Mouse (Mus musculus) heart, adult 2 months (tissue): ENCODE measurements around the gene Rps6kc1. TPM values are rescaled to one million over a fixed set of nuclear protein-coding genes. Genes with fewer than 3 reads are reported as not detected.

Experiments
- DNase-seq, 2 experiments: peaks; one replicate each; pipeline ENCODE4 v3.0.0; 2021
- H3K27ac ChIP-seq: fragments of 200-600 bp; 2 replicates; pipeline ENCODE4 v1.8.1; 2022
- H3K27me3 ChIP-seq: fragments of 200-500 bp; 2 replicates; pipeline ENCODE4 v1.6.1; 2012; ENCODE audit warnings: mild to moderate bottlenecking, low read length, inconsistent platforms, mixed read lengths; ENCODE audit not compliant: control insufficient read depth, insufficient read depth
- H3K36me3 ChIP-seq: fragments of 200-500 bp; 2 replicates; pipeline ENCODE4 v1.6.1; 2012; ENCODE audit warnings: low read length, inconsistent platforms; ENCODE audit not compliant: control insufficient read depth, insufficient read depth
- H3K4me1 ChIP-seq: fragments of 200-500 bp; 2 replicates; pipeline ENCODE4 v1.6.1; 2011; ENCODE audit warnings: low read length; ENCODE audit not compliant: control insufficient read depth, insufficient read depth
- H3K4me3 ChIP-seq: fragments of 200-600 bp; 2 replicates; pipeline ENCODE4 v1.8.1; 2022
- H3K79me2 ChIP-seq: fragments of 200-500 bp; replicated peaks from 2 replicates; pipeline ENCODE4 v1.6.1; 2012; ENCODE audit warnings: mild to moderate bottlenecking, inconsistent platforms, low read length, moderate library complexity, mixed read lengths; ENCODE audit not compliant: control insufficient read depth, insufficient read depth
- H3K9ac ChIP-seq: fragments of 200-500 bp; 2 replicates; pipeline ENCODE4 v1.6.1; 2012; ENCODE audit warnings: low read depth, mild to moderate bottlenecking, control low read depth, inconsistent platforms, low read length, mixed read lengths
- CTCF ChIP-seq: fragments of 200-600 bp; IDR thresholded peaks from 2 replicates; pipeline ENCODE4 v1.8.1; 2022; ENCODE audit warnings: antibody characterized with exemption, mild to moderate bottlenecking, moderate library complexity
- EP300 ChIP-seq: fragments of 200-500 bp; IDR thresholded peaks from 2 replicates; pipeline ENCODE4 v1.6.1; 2011; ENCODE audit warnings: low read depth, low read length, control low read depth; ENCODE audit not compliant: insufficient read depth
- POLR2A ChIP-seq: fragments of 200-500 bp; IDR thresholded peaks from 2 replicates; pipeline ENCODE4 v1.6.1; 2011; ENCODE audit warnings: mild to moderate bottlenecking, low read depth, low read length, control low read depth; ENCODE audit not compliant: insufficient read depth
- WGBS: fragments of 180-500 bp; shearing (Covaris S2); methylation state at CpG from one replicate; pipeline ENCODE4 v1.1.7; 2018; 5-methylcytosine and 5-hydroxymethylcytosine counted together
- intact Hi-C: fragments of 180-260 bp; cut with DNase I; formaldehyde crosslinking; loops from one replicate; pipeline ENCODE4 v1.15.1; 2025
- polyA plus RNA-seq: library from polyadenylated mRNA; depleted of rRNA; stranded (reverse); fragments of >200 nt; gene quantifications from 2 replicates; pipeline ENCODE4 v1.2.3, GENCODE M21; 2012
- total RNA-seq, 2 experiments: library from RNA; stranded (reverse); gene quantifications; 2 replicates each; pipeline ENCODE4 v1.2.3; 2021

Gene Rps6kc1
- total and polyA plus RNA-seq, 3 experiments, result 6.9 to 18.9 (median 15.6) TPM

DNA sequence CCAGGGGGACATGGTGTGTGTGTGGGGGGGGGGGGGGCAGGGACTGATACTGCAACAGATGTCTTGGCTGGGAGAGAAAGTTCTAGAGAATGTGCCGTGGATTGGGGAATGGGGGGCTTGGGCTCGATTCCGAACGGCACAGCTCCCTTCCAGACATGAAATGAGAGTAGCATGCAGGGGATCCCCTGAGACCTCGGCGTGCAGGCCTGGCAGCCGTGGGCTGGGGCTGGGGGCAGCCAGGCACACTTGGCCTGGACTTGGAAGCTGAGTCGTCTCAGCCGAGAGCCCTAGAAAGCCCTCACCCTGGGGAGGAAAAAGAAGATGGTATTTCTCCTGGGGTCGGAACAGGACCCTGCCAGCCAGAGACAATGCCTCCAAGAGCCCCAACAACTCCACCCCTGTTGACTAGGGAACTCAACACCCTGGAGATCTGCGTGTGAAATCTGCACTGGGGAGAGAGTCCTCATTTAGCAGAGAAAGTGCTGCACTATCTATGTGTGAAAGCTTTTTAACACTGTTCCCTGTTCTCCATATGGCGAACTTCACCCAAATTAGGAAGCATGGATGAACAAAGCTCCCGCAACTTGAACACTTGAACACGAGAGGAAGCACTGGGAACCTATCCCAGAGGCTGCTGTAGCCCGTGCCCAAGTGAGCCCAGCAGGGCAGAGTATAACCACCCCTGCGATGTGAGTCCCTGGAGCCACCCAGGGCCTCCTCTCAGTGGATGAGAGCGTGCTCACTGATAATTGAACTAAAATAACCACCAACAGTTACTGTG is 251.7 kb downstream of the Rps6kc1 start:
- H3K79me2 ChIP-seq, result no peaks in the 10 kb centered on the region
- no peak for DNase-seq
- H3K9ac ChIP-seq, result no peak overlapping the region
- intact Hi-C loops, result loop anchor here (10.0 kb wide), 1 partner anchor 485 kb away; the partner anchor contains the start of gene Prox1
- 63% methylated on average over 17 of the region's 17 CpGs for WGBS
- H3K36me3 ChIP-seq, result no peaks in the 10 kb centered on the region
- H3K4me3 ChIP-seq, result no peak overlapping the region
- H3K27ac ChIP-seq, result no peak overlapping the region
- H3K4me1 ChIP-seq, result no peaks in the 10 kb centered on the region
- TF ChIP-seq EP300 (no peak), POLR2A (no peak), CTCF (no peak)
- H3K27me3 ChIP-seq, result no peaks in the 10 kb centered on the region

DNA sequence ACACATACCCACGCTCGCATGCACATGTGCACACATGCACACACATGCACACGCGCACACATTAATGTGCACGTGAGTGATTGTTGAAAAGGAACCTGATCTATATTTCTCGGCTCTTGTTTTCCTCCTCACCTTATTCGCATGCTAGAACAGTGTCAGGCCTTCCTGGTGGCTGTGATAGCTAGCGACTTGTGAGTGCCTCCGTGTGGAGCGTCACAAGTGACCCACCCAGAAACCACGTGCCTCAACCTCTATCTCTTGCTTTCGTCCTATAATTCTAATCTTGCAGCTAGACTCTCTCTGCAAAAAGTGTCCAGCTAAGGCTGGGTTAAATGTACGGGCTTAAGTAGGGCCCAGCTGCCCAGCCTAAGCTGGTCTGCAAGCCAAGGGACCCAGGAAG is 253.3 kb downstream of the Rps6kc1 start:
- H3K36me3 ChIP-seq, result no peaks in the 10 kb centered on the region
- no peaks in the 10 kb centered on the region for H3K4me1 ChIP-seq
- H3K27ac ChIP-seq, result no peak overlapping the region
- H3K79me2 ChIP-seq, result no peaks in the 10 kb centered on the region
- H3K4me3 ChIP-seq, result no peak overlapping the region
- no peak overlapping the region for H3K9ac ChIP-seq
- intact Hi-C loops, result no loop called here
- WGBS, result 94% methylated on average over 13 of the region's 13 CpGs
- no peak for DNase-seq
- TF ChIP-seq EP300 (no peak), POLR2A (no peak), CTCF (no peak)
- no peaks in the 10 kb centered on the region for H3K27me3 ChIP-seq

DNA sequence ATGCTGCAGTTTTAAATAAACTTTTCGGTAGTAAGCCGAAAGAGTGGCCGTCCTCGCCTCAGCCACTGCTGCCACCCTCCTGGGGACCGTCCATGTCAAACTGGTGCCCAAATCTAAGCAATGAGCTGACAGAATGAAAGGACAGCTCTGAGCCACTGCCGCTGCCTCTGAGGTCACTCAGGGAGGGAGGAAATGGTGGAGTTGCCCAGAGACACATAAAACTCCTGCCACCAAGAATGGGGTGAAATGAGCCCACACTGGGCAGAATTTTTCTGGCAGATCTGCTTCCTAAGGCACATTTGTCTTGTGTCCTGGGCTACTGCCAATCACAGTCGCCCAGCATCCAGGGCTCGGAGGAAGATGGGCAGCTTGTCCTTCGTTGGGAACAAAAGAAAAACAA is 255.5 kb downstream of the Rps6kc1 start:
- 64% methylated on average over 9 of the region's 9 CpGs for WGBS
- TF ChIP-seq EP300 (no peak), POLR2A (no peak), CTCF (no peak)

DNA sequence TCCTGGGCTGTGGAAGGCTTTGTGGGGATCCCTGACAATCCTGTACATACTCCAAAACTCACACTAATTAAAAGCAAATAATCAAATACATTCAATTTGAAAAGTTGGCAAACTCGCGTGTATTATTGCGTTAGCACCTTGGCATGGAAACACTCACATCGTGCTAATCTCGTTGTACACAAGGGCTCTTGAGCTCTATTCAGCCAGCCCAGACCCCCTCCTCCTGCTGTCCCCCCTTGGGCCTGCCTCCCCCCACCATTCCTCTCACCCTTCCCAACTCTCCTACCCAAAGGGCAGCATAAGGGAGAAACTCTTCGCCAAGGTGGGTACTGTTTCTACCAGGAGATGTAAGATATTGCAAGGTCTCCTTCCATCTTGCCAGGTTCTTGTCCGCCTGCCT is 255.9 kb downstream of the Rps6kc1 start:
- H3K4me1 ChIP-seq, result no peaks in the 10 kb centered on the region
- H3K27me3 ChIP-seq, result no peaks in the 10 kb centered on the region

More for the DNA sequence above, 255.5 kb downstream of the Rps6kc1 start:
- Histone ChIP-seq H3K4me3 (no peak overlapping the region), H3K27me3 (no peaks in the 10 kb centered on the region), H3K79me2 (no peaks in the 10 kb centered on the region), H3K9ac (no peak overlapping the region), H3K36me3 (no peaks in the 10 kb centered on the region), H3K4me1 (no peaks in the 10 kb centered on the region), H3K27ac (no peak overlapping the region)
- DNase-seq, result no peak
- intact Hi-C loops, result no loop called here

DNA sequence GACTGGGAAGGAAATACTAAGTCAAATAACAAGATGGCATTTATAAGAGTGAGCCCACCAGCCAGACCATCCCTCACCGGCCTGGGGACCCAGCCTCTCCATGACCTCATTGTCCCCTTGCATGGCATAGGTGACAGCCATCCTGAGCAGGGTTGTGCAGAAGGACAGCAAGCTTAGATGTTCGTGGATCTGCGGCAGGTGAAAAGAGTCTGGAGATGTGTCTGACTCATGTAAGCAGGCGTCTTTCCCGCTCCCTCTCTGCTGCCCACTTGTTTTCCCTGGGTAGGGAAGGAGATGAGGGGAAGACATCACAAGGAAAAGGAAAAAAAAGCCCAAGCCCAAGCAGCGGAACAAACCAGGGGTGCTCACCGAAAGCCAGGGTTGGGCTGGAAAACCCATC is 256.5 kb downstream of the Rps6kc1 start:
- WGBS, result 92% methylated on average over 7 of the region's 7 CpGs
- no peaks in the 10 kb centered on the region for H3K4me1 ChIP-seq
- H3K79me2 ChIP-seq, result no peaks in the 10 kb centered on the region

More for the DNA sequence above, 255.9 kb downstream of the Rps6kc1 start:
- WGBS, result 68% methylated on average over 7 of the region's 7 CpGs
- Histone ChIP-seq H3K27ac (no peak overlapping the region), H3K79me2 (no peaks in the 10 kb centered on the region), H3K4me3 (no peak overlapping the region), H3K36me3 (no peaks in the 10 kb centered on the region), H3K9ac (no peak overlapping the region)
- DNase-seq, result no peak
- intact Hi-C loops, result no loop called here
- TF ChIP-seq POLR2A, result no peak
- no peak for TF ChIP-seq EP300
- no peak for TF ChIP-seq CTCF

DNA sequence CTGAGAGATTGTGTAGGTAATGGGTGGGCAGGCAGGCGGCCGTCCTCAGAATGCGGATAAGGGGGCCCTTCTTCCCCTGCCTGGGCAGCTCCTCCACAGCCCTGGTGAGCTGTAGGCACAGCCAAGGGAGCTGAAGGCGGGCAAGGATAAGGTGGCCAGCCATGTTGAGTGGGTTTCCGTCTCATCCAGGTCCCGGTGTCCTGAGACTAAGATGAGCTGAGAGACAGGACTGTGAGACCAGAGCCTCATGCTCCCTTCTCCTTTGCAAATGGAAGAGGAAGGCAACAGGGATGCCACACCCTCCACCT is 256.9 kb downstream of the Rps6kc1 start:
- no peaks in the 10 kb centered on the region for H3K79me2 ChIP-seq
- H3K36me3 ChIP-seq, result no peaks in the 10 kb centered on the region
- no peaks in the 10 kb centered on the region for H3K27me3 ChIP-seq
- intact Hi-C loops, result no loop called here
- no peak for DNase-seq
- H3K27ac ChIP-seq, result no peak overlapping the region
- WGBS, result 92% methylated on average over 6 of the region's 6 CpGs
- no peak overlapping the region for H3K4me3 ChIP-seq
- TF ChIP-seq CTCF (no peak), EP300 (no peak)
- H3K9ac ChIP-seq, result no peak overlapping the region
- H3K4me1 ChIP-seq, result no peaks in the 10 kb centered on the region

More for the DNA sequence above, 256.5 kb downstream of the Rps6kc1 start:
- Histone ChIP-seq H3K4me3 (no peak overlapping the region), H3K36me3 (no peaks in the 10 kb centered on the region), H3K27me3 (no peaks in the 10 kb centered on the region), H3K9ac (no peak overlapping the region), H3K27ac (no peak overlapping the region)
- intact Hi-C loops, result no loop called here
- no peak for TF ChIP-seq EP300
- no peak for TF ChIP-seq POLR2A
- no peak for TF ChIP-seq CTCF
- DNase-seq, result no peak
